Mouse (Mus musculus) erythroblast, embryonic 14.5 days (primary cell): Measurements from ENCODE around the gene Mrpl12.

Experiments used
- GATA1 ChIP-seq: IDR thresholded peaks from 2 replicates; pipeline ENCODE4 v1.6.1; 2012; ENCODE audit warnings: low read length, inconsistent platforms, mixed read lengths
- TAL1 ChIP-seq: IDR thresholded peaks from 3 replicates; pipeline ENCODE4 v1.6.1; 2012; ENCODE audit warnings: low read length, inconsistent platforms, mixed read lengths

- TF ChIP-seq GATA1 = no peak
- no peak for TF ChIP-seq TAL1
Observed at GRCm38 (mm10) chr11:120515611-120516010, 31.2 kb downstream of the Mrpl12 start.
